Mouse (Mus musculus) CH12.LX (cell line): ENCODE measurements around the gene Dusp19.

ENCODE experiments used
- CTCF ChIP-seq, 2 experiments: IDR thresholded peaks in 1 of 2; conservative IDR thresholded peaks in 1 of 2; 2 replicates each; pipeline ENCODE4 v1.5.1; 2011 to 2012; ENCODE audit warnings: low read depth in 2 of 2, low read length in 2 of 2, improper control_type of control experiment in 1 of 2, inconsistent platforms in 1 of 2, mild to moderate bottlenecking in 1 of 2, moderate library complexity in 1 of 2
- E2F4 ChIP-seq: IDR thresholded peaks from 2 replicates; pipeline ENCODE4 v1.6.1; 2011; ENCODE audit warnings: low read depth, low read length, improper control_type of control experiment; ENCODE audit not compliant: insufficient replicate concordance
- MAFK ChIP-seq: IDR thresholded peaks from 2 replicates; pipeline ENCODE4 v1.6.1; 2011; ENCODE audit warnings: low read length, improper control_type of control experiment; ENCODE audit not compliant: insufficient replicate concordance
- MXI1 ChIP-seq: IDR thresholded peaks from 2 replicates; pipeline ENCODE4 v1.6.1; 2011; ENCODE audit warnings: mild to moderate bottlenecking, low read depth, low read length, improper control_type of control experiment
- USF1 ChIP-seq: IDR thresholded peaks from 2 replicates; pipeline ENCODE4 v1.6.1; 2014; ENCODE audit warnings: low read depth, mild to moderate bottlenecking, inconsistent platforms, low read length, improper control_type of control experiment

- no peak for TF ChIP-seq USF1
- TF ChIP-seq MXI1: no peak
- TF ChIP-seq MAFK: no peak
- TF ChIP-seq CTCF (conservative IDR thresholded peaks at IDR 0.05 in 1 of 2, IDR thresholded peaks at IDR 0.05 in 1 of 2; ENCODE audit: low read depth in 2 of 2, low read length in 2 of 2): no peak
- TF ChIP-seq E2F4: no peak
Observed at GRCm38 (mm10) chr2:80667396-80667964, 50.6 kb downstream of the Dusp19 start.
